Mouse (Mus musculus) lung, postnatal 0 days (tissue): ENCODE measurements around the gene Brd7. TPM values are rescaled to one million over a fixed set of nuclear protein-coding genes. Genes with fewer than 3 reads are reported as not detected.
A peak's percentile ranks its signal among the peaks of the same experiment; 100 is the strongest.

ENCODE experiments used
- ATAC-seq: fragments of 200-750 bp; cut with Nextera tagmentation; 2 replicates; pipeline ENCODE4 v1.8.0; 2017; ENCODE audit warnings: moderate library complexity
- DNase-seq: peaks from one replicate; pipeline ENCODE4 v3.0.0-alpha.2; 2016; ENCODE audit warnings: low spot score
- H3K27ac ChIP-seq: fragments of 300-500 bp; sonication (generic); 2 replicates; pipeline ENCODE4 v1.5.1; 2014; ENCODE audit warnings: antibody characterized with exemption, mild to moderate bottlenecking, low read length, mixed read lengths
- H3K27me3 ChIP-seq: fragments of 300-500 bp; sonication (generic); replicated peaks from 2 replicates; pipeline ENCODE4 v1.6.1; 2014; ENCODE audit warnings: low read length, mixed read lengths; ENCODE audit not compliant: insufficient read depth
- H3K36me3 ChIP-seq: fragments of 300-500 bp; sonication (generic); 2 replicates; pipeline ENCODE4 v1.6.1; 2014; ENCODE audit warnings: low read length, mixed read lengths; ENCODE audit not compliant: insufficient read depth
- H3K4me1 ChIP-seq: fragments of 300-500 bp; sonication (generic); 2 replicates; pipeline ENCODE4 v1.6.1; 2014; ENCODE audit warnings: antibody characterized with exemption, low read depth, low read length, mixed read lengths; ENCODE audit not compliant: insufficient read depth
- H3K4me2 ChIP-seq: fragments of 300-500 bp; sonication (generic); replicated peaks from 2 replicates; pipeline ENCODE4 v1.6.1; 2014; ENCODE audit warnings: low read depth, mild to moderate bottlenecking, low read length, moderate library complexity, mixed read lengths
- H3K4me3 ChIP-seq: fragments of 300-500 bp; sonication (generic); 2 replicates; pipeline ENCODE4 v1.5.1; 2014; ENCODE audit warnings: low read depth, low read length
- H3K9ac ChIP-seq: fragments of 300-500 bp; sonication (generic); replicated peaks from 2 replicates; pipeline ENCODE4 v1.6.1; 2014; ENCODE audit warnings: low read depth, mild to moderate bottlenecking
- H3K9me3 ChIP-seq: fragments of 300-500 bp; sonication (generic); 2 replicates; pipeline ENCODE4 v1.6.1; 2016; ENCODE audit warnings: low read length, mixed read lengths
- CTCF ChIP-seq: IDR thresholded peaks from 2 replicates; pipeline ENCODE4 v1.5.1; 2016; ENCODE audit warnings: antibody characterized with exemption, mild to moderate bottlenecking
- EP300 ChIP-seq: IDR thresholded peaks from 2 replicates; pipeline ENCODE4 v1.6.1; 2016; ENCODE audit warnings: antibody characterized with exemption, mild to moderate bottlenecking, control low read depth
- WGBS: fragments of 180-500 bp; shearing (Covaris S2); extraction: QIAGEN DNeasy Blood & Tissue Kit; methylation state at CpG from one replicate; pipeline ENCODE4 v1.1.7; 2014; 5-methylcytosine and 5-hydroxymethylcytosine counted together
- polyA plus RNA-seq: library from polyadenylated mRNA; unstranded; fragments of >200 nt; fragmentation: Nextera tagmentation; extraction: Ambion mirVana; gene quantifications from 2 replicates; pipeline ENCODE4 v1.2.1, GENCODE M21; 2015

Gene Brd7
- polyA plus RNA-seq, 1 experiment from 2014 or later = 116 TPM

- ATAC-seq (no peak), DNase-seq (no peak)
- no peak overlapping the region for H3K9ac ChIP-seq
- peaks cover 3% of the 10 kb centered on the region; the same call in 1 of the 2 replicates for H3K36me3 ChIP-seq
- no peak overlapping the region for H3K4me2 ChIP-seq
- no peak overlapping the region for H3K4me3 ChIP-seq
- TF ChIP-seq EP300 (no peak), CTCF (no peak)
- 0 out of 2 replicates have a peak, but pooled peaks cover 7% of the 10 kb centered on the region for H3K4me1 ChIP-seq
- H3K27me3 ChIP-seq = no peaks in the 10 kb centered on the region
- no peak overlapping the region for H3K27ac ChIP-seq
- 85% methylated on average over 10 of the region's 10 CpGs for WGBS
- no peaks in the 10 kb centered on the region for H3K9me3 ChIP-seq
Observed at GRCm38 (mm10) chr8:88298733-88299103, 63.3 kb downstream of the Brd7 start.

GRCm38 (mm10) chr8:88297976-88298732 is 63.8 kb downstream of the Brd7 start:
- peak; percentile 53 for ATAC-seq

GRCm38 (mm10) chr8:88294977-88295376 is 67.0 kb downstream of the Brd7 start:
- TF ChIP-seq CTCF = no peak
- no peak for TF ChIP-seq EP300
- Histone ChIP-seq H3K27ac (0 out of 2 replicates have a peak overlapping the region, but pooled peaks have one; percentile 14), H3K36me3 (0 out of 2 replicates have a peak, but pooled peaks cover 3% of the 10 kb centered on the region), H3K4me2 (no peak overlapping the region), H3K9ac (no peak overlapping the region), H3K9me3 (no peaks in the 10 kb centered on the region), H3K27me3 (no peaks in the 10 kb centered on the region), H3K4me3 (no peak overlapping the region), H3K4me1 (0 out of 2 replicates have a peak, but pooled peaks cover 7% of the 10 kb centered on the region)
- DNase-seq (no peak), ATAC-seq (no peak)
- 58% methylated on average over 2 of the region's 2 CpGs for WGBS

More at GRCm38 (mm10) chr8:88297976-88298732, 63.8 kb downstream of the Brd7 start:
- no peak overlapping the region for H3K4me3 ChIP-seq
- DNase-seq = peak; percentile 46
- H3K9ac ChIP-seq = no peak overlapping the region
- H3K9me3 ChIP-seq = no peaks in the 10 kb centered on the region
- no peak for TF ChIP-seq CTCF
- no peak for TF ChIP-seq EP300
- no peak overlapping the region for H3K4me2 ChIP-seq
- 45% methylated on average over 12 of the region's 12 CpGs for WGBS
- no peaks in the 10 kb centered on the region for H3K27me3 ChIP-seq
- H3K27ac ChIP-seq = no peak overlapping the region
- H3K4me1 ChIP-seq = 0 out of 2 replicates have a peak, but pooled peaks cover 7% of the 10 kb centered on the region
- H3K36me3 ChIP-seq = peaks cover 3% of the 10 kb centered on the region; the same call in 1 of the 2 replicates

GRCm38 (mm10) chr8:88293590-88294356 is 68.2 kb downstream of the Brd7 start:
- TF ChIP-seq CTCF (no peak), EP300 (no peak)
- H3K27me3 ChIP-seq = no peaks in the 10 kb centered on the region
- WGBS = 82% methylated on average over 9 of the region's 9 CpGs

GRCm38 (mm10) chr8:88292926-88293325 is 69.1 kb downstream of the Brd7 start:
- Histone ChIP-seq H3K9me3 (no peaks in the 10 kb centered on the region), H3K4me1 (0 out of 2 replicates have a peak, but pooled peaks cover under 1% of the 10 kb centered on the region), H3K27me3 (no peaks in the 10 kb centered on the region), H3K36me3 (0 out of 2 replicates have a peak, but pooled peaks cover 3% of the 10 kb centered on the region), H3K4me3 (no peak overlapping the region), H3K9ac (no peak overlapping the region), H3K27ac (no peak overlapping the region), H3K4me2 (no peak overlapping the region)
- no peak for ATAC-seq
- DNase-seq = no peak
- 77% methylated on average over 3 of the region's 3 CpGs for WGBS
- no peak for TF ChIP-seq CTCF
- TF ChIP-seq EP300 = no peak

More at GRCm38 (mm10) chr8:88293590-88294356, 68.2 kb downstream of the Brd7 start:
- no peak overlapping the region for H3K4me3 ChIP-seq
- 0 out of 2 replicates have a peak, but pooled peaks cover 7% of the 10 kb centered on the region for H3K4me1 ChIP-seq
- H3K27ac ChIP-seq = no peak overlapping the region
- 0 out of 2 replicates have a peak, but pooled peaks cover 3% of the 10 kb centered on the region for H3K36me3 ChIP-seq
- no peaks in the 10 kb centered on the region for H3K9me3 ChIP-seq
- DNase-seq (no peak), ATAC-seq (0 out of 2 replicates have a peak, but pooled peaks have one; percentile 8)
- H3K4me2 ChIP-seq = 0 out of 2 replicates have a peak overlapping the region, but pooled peaks have one; percentile 5
- no peak overlapping the region for H3K9ac ChIP-seq

GRCm38 (mm10) chr8:88291305-88291690 is 70.7 kb downstream of the Brd7 start:
- Histone ChIP-seq H3K9me3 (no peaks in the 10 kb centered on the region), H3K4me1 (no peaks in the 10 kb centered on the region), H3K4me3 (no peak overlapping the region), H3K9ac (no peak overlapping the region), H3K36me3 (0 out of 2 replicates have a peak, but pooled peaks cover 3% of the 10 kb centered on the region), H3K4me2 (no peak overlapping the region), H3K27me3 (no peaks in the 10 kb centered on the region), H3K27ac (no peak overlapping the region)
- TF ChIP-seq EP300 = no peak
- TF ChIP-seq CTCF = no peak
- no peak for DNase-seq
- no peak for ATAC-seq
- WGBS = 93% methylated on average over 11 of the region's 11 CpGs
